Mouse (Mus musculus) G1E-ER4 (cell line): ENCODE data around the gene Stat5b. TPM values are rescaled to one million over a fixed set of nuclear protein-coding genes. Genes with fewer than 3 reads are reported as not detected.

ENCODE experiments used
- GATA1 ChIP-seq: IDR thresholded peaks from one replicate; pipeline ENCODE4 v1.8.0; 2012; ENCODE audit warnings: low read length, inconsistent platforms
- polyA plus RNA-seq: library from polyadenylated mRNA; stranded (reverse); fragments of >175 nt; gene quantifications from 2 replicates; pipeline ENCODE4 v1.2.3, GENCODE M21; 2012

Gene Stat5b
- 31.6 and 31.7 TPM in 2 replicates for polyA plus RNA-seq

DNA sequence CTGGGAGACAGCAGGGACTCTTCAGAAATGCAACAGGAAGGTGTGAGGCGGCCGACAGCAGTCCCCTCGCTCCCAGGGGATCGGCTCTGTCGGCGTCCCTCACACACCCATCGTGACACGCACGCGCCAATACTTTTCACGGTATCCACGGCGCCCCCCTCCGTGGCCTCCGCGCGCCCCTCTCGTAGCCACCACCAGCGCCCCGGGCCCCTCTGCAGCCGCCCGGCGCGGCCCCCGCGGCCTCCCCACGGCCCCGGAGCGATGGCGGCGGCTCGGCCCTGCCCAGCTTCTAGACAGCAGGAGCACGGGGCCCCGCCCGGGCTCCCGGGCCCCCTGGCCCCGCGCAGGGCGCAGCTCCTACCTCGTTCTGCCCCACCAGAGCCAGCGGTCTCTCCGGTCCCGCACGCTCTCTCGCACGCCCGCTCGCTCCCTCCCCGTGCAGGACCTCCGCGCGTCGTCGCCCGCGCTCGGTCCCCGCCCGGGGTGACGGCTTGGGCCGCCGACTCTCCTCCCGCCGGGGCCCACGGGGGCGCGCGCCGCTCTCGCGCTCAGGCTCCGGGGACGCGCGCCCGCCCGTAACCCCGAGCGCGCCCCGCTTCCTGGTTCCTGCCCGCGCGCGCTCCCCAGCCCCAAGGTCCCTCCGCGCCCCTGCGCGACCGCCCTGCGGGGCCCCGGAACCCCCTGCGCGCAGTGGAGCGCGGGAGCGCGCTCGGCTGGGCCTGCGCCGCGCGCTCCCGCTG is at the start of gene Stat5b:
Stat5b (minus strand) TSS at position 687 of the 740 bp plus-strand sequence.
- no peak for TF ChIP-seq GATA1

DNA sequence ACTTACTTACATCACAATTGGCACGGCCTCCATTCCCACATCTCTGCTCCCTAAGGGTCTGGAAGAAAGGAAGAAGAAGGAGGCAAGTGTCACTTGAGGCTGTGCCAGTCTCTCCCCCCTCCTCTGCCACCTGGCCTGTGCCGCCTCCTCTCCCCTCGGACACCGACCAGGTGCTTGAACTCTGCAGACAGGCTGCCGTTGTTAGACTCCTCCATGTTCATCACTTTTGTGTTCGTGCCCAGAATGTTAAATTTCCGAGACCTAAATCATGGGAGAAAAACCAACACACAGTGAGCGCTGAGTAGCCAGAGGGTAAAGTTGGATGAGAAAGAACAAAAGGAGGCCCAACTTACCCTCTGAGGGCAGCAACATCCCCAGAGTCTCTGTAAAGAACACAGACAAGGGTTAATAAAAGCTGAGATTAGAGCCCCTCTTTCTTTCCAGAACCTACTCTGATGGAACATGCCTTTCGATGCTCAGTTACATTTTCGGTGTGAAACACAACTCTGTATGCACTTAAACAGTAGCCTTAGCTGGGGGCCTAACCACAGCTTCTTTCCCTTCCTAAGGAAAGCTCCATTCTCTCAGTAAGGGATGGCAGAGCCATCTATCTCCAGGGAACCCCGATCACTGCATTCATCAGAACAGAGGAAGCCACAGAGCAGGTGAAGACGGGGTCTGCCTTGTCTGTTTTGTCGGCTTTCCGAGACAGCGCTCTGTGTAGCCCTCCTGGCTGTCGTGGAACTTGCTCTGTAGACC is 48.1 kb upstream of the Stat5b start:
- TF ChIP-seq GATA1 = no peak

DNA sequence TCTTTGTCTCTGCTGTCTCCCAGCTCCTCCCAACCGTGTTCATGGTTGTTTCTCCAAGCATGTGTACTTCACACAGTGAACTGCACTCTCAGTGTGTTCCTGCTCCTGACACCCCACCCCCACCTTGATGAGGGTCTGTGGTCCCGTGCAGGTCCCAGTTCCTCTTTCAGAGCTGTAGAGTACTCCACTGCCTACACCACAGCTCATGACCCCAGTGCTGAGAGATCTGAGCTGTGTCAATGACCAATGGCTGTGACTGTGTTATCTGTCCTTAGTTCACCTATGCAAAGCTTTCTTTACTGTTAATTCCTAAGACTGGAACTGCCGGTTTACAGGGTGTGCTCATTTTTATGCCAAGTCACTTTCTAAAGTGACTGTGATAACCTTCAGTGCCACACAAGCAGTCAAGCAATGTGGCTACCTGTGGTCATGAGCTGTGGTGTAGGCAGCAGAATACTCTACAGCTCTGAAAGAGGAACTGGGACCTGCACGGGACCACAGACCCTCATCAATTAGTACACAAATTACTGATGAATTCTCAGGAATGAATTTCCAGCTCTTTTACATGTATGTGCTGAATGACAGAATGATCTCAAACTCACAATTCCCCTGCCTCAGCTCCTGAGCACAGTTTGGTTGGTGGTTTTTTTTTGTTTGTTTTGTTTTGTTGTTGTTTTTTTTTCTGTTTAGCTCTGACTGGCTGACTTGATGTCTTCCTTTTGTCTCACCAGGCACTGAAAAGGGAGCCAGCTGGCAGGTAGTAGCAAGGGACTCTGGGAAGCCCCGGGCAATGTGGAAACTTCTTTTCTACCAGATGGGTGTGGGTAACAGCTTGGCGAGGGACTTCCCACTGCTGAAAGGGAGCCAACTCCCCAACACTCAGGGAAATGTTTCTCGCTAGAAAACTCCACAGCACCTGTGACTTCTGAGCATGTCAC is 47.0 kb upstream of the Stat5b start:
- no peak for TF ChIP-seq GATA1

DNA sequence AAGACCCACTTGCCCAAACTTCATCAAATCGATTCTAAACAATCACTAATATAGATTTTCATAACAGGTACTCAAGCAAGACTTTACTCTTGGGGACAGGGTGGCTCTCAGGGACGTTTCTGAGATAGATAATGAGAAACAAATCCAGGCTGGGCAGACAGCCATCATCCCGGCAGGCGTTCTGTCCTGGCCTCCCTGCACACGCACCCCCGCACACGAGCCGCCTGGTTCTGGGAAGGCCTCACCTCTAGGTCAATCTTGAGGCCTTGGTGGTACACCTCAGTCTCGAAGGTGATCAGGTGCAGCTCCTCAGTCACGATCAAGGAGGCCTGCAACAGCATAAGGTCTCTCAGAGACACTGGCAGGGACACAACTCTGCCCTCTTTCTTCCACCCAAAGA is 45.6 kb upstream of the Stat5b start:
- TF ChIP-seq GATA1 = no peak

DNA sequence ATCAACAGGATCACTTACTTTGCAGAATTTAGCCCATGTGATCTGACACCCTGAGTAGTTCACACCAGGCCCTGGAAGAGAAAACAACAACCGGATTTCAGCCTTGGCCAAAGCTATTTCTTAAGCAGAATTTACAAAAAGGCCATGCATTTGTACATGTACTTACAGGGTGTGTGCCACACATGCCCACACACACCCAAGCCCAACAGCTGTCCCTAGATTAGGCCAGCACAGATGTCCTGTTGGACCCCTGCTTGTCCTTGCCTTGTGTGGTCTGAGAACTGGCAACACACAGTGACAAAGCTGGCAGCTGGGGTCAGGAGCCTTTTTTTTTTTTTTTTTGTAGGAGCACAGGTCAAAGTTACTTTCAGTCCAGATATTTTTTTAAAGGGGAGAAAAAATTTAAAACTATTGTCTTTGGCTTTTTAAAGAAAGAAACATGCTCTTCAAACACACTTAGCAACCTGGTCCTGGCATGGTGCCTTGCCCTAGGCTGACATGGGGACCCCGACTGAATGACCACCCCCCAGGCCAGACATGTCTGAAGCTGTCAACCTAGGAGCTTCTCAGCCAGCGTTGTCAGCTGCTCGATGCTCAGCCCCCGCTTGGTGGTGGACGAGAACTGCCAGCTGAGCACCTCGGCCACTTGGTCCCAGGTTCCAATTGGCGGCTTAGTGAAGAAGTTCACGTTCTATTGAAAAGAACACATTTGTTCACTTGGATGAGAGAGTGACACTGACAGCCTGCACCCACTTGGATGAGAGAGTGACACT is 43.8 kb upstream of the Stat5b start:
- no peak for TF ChIP-seq GATA1

DNA sequence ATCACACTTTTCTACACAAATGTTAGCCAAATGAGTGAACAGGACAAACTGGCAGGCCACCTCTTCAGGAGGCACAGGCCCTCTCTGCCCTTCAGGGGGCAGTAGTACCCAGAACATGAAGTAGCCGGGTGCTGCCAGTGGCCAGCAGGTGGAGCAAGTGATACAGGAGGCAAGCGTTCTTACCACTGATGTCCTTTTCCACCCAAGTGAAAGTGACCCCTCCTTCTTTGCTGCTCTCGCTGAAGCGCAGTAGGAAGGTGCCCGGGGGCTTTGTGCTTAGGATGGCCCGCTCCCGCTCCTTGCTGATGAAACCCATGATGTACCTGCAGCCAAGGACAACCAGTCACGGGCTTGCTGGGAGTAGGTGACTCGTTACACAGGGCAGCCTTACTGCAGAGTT is 43.0 kb upstream of the Stat5b start:
- no peak for TF ChIP-seq GATA1

DNA sequence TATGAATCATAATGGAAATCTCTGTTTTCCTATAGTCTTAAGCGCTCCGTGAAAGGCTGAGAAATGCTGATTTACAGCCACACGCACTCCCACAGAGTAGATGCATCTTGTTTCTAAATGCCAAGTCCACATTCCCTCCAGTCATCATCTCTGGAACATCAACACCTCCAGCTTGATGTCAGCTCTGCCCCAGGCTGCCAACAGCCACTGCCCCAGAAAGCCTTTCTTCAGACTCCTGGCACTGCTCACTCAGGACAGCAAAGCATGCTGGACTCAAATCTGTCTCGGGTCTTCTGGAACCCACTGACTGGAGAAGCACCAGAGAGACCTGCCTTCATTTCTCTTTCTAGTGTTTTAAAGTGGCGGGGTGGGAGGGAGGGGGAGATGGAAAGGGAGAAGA is 41.9 kb upstream of the Stat5b start:
- no peak for TF ChIP-seq GATA1

DNA sequence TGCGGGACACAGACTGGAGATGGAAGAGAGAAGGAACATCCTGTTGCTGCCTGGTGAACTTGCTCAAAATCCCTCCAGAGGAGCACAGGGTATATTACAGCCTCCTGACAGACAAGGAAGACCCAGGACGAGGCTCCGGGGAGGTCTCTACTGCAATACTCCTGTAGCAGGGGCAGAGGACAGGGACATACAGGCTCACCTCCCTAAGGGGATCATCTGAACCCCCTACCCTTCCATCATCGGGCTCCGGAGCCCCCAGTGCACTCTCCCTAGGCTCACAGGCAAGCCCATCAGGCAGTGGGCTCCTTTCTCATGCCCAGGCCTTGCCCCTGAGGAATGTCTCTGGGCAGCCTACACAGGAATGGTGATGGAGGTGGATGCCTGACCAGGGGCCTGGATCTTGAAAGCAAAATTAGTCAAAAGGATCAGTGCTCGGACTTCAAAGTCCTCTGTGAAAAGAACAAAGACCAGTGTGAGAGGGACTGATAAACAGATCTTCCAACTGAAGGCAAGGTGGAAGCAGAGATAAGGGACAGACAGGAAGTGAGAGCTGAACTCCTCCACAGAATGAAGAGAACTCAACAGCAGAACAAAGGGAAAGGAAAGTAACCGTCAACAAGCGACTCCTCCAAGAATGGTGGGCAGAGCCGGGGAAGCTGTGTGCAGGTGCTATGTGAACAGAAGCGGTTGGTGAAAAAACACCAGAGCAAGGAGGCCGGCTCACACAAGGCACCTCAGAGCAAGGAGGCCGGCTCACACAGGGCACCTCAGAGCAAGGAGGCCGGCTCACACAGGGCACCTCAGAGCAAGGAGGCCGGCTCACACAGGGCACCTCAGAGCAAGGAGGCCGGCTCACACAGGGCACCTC is 41.0 kb upstream of the Stat5b start:
- TF ChIP-seq GATA1 = peak; percentile 75

DNA sequence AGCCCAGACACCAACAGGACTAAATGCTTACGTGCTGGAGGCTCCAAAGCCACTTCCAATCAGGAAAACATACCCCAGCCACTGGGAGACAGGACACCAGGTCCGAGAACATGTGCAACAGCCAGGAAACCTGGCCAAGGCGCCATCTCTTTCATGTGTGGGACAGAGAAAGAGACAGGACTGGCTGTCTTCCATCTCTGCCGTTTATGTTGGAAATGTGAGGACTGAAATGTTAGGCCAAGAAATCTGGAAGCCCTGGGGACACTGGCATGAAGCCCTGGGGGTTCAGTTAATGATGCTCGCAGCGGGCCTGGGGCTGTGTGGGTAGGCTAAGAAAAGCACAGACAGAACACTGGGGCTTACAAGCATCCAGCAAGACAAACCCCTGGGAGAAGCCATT is 40.0 kb upstream of the Stat5b start:
- TF ChIP-seq GATA1 = no peak

DNA sequence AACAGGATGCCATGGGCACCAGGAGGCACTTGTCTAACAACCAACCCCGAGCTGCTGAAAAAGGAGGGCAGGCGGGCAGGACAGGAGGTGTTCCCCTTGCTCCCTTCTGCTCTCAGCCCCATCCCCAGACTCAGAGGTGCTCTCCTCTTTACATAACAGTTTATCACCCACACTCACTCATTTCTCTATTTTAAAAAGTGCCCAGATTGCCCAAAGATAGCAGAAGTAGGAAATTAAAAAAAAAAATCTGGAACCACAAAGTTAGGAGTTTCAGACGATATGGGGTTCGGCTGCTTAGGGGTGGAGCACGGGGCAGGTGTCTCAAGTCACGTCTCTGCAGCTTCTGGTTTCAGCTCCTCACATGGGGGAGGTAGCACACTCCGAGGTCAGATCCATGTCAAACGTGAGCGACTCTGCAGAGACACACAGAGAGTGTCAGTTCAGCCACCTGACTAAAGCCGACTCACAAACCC is 37.9 kb upstream of the Stat5b start:
- TF ChIP-seq GATA1 = no peak

DNA sequence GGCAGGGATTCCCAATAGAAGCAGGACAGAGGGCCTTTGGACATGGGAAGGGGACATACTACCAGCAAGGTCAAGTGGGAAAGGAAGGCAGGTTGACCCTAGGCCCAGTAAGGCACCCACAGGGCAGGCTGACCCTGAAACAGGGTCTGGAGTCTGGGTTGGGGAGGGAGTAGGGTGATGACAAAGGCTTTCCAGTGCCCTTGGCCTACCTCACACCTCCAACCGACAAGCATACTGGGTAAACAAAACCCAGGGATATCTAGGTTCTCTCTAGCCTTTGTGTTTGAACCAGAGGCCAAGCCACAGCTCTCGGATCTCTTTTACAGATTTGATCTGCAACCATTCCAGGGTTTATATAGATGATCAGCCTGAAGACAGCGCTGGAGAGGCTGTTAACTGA is 37.2 kb upstream of the Stat5b start:
- no peak for TF ChIP-seq GATA1

DNA sequence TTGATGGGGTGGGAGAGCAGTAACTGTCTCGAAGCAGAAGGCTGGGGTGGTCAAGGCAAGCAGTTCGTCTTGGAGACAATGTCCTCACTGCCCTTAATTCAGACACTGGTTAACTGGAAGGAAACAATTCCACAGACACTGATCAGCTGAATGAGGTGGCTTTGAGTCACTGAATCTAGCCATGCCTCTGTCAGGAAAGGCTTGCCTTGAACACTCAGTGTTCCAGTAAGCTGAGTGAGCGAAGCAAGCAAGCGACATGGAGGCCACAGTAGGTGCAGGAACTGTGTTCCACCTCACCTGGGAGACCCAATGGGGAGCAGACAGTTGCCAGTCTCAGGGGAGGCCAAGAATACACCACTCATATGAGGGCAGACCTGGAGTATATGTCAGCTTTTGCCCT is 36.7 kb upstream of the Stat5b start:
- no peak for TF ChIP-seq GATA1

DNA sequence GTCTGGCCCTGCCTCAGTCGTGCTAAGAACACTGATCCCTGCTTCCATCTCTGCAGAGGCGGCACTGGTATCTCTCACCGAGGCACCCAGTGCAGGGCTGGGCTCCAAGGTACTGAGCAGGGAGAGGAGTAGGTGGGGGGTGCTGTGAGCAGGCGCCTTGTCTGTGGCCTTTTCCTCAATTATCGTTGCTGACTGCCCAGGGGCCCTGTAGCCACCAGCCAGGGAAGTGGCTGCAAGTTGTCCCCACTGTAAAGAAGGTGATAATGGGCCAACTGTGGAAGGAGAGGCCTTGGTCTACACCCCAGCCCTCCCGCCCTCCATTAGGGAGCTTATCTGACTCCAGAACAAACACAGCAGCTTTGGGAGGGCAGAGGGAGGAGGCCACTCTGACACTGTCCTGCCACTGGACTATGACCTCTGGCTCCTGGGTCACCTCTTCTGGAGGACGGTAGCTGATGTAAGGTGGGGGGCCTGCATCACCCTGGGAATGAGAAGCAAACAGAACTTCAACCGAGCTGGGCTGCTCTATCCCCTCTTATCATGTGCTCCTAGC is 35.7 kb upstream of the Stat5b start:
- no peak for TF ChIP-seq GATA1

DNA sequence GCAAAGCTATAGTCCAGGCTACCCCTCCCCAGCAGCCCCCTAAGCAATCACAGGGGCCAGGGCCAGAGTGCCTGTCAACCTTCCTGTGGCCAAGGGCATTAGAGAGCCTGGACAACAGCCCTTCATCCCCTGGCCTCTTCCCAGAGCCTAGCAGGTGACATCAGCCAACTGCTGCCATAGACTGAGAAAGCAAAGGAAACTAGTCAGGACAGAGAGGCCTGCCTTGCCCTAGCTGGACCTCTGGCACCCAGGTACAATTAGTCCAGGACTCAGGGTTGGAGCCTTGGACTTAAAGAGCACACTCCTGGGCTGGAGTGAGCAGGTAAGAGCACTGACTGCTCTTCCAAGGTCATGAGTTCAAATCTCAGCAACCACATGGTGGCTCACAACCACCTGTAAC is 34.9 kb upstream of the Stat5b start:
- TF ChIP-seq GATA1 = no peak
